In genomic region chr3:126903543-126903942, GRCm38 (mm10) we compare ENCODE assay signal across 8 mouse cellular contexts.
DNase-seq lines count a peak whose midpoint lies in the region; ATAC-seq and TF ChIP-seq lines count a peak whose summit lies in the region.

No protein-coding gene starts in this region.

- no peak for TF ChIP-seq POLR2A in heart, adult 2 months (IDR thresholded peaks at IDR 0.05; ENCODE audit: insufficient read depth, low read depth, low read length)

- no peak for ATAC-seq in heart, embryonic 11.5 days (replicated peaks; ENCODE audit: insufficient number of reproducible peaks, low FRiP score, low TSS enrichment)
- peak; percentile 85 for ATAC-seq in forebrain, embryonic 15.5 days (replicated peaks)
- ATAC-seq in megakaryocyte progenitor cell, adult 5-6 weeks (replicated peaks; ENCODE audit: poor library complexity) = peak; percentile 99

- intact Hi-C loops in heart, adult 2 months (cut with DNase I) = loop anchor here (2.0 to 10.0 kb wide), 4 partner anchors 129 to 1055 kb away; no protein-coding TSS in a partner anchor

- 11% methylated on average over 3 of the region's 3 CpGs for WGBS in heart, adult 2 months
- WGBS in heart, embryonic 11.5 days (ENCODE audit: insufficient replicate concordance) = 10% methylated on average over 3 of the region's 3 CpGs
- WGBS in forebrain, embryonic 15.5 days = 10% methylated on average over 3 of the region's 3 CpGs

- TF ChIP-seq EP300 in heart, adult 2 months (IDR thresholded peaks at IDR 0.05; ENCODE audit: insufficient read depth, low read depth, low read length) = 0 out of 2 replicates have a peak, but pooled peaks have one; percentile 46

- H3K4me2 ChIP-seq in heart, embryonic 11.5 days = no peak overlapping the region
- H3K4me2 ChIP-seq in forebrain, embryonic 15.5 days (replicated peaks) = no peak overlapping the region

- no peaks in the 10 kb centered on the region for H3K9me3 ChIP-seq in heart, embryonic 11.5 days (replicated peaks; ENCODE audit: control insufficient read depth, low read length)
- H3K9me3 ChIP-seq in forebrain, embryonic 15.5 days = no peaks in the 10 kb centered on the region

- no peaks in the 10 kb centered on the region for H3K79me2 ChIP-seq in heart, adult 2 months (replicated peaks; ENCODE audit: control insufficient read depth, insufficient read depth, low read length)

- no peak overlapping the region for H3K27ac ChIP-seq in heart, adult 2 months
- no peak overlapping the region for H3K27ac ChIP-seq in heart, embryonic 11.5 days (ENCODE audit: low read depth, low read length)
- H3K27ac ChIP-seq in forebrain, embryonic 15.5 days (replicated peaks) = no peak overlapping the region

- H3K27me3 ChIP-seq in heart, adult 2 months (ENCODE audit: control insufficient read depth, insufficient read depth, low read length) = no peaks in the 10 kb centered on the region
- no peaks in the 10 kb centered on the region for H3K27me3 ChIP-seq in heart, embryonic 11.5 days (ENCODE audit: control insufficient read depth, insufficient read depth, low read length)
- H3K27me3 ChIP-seq in forebrain, embryonic 15.5 days = no peaks in the 10 kb centered on the region

- peak in 1 of 2 experiments; percentile 17 for DNase-seq in heart, adult 2 months
- peak; percentile 73 for DNase-seq in CD4-positive, CD25-positive, alpha-beta regulatory T cell, adult 2 months (ENCODE audit: low read depth, low spot score)
- DNase-seq in brain, adult 2 months (ENCODE audit: low read depth, low spot score) = peak; percentile 75
- DNase-seq in kidney, adult 8-10 months = peak; percentile 2 to 10
- DNase-seq in thymus, postnatal 14 days = peak; percentile 30

- H3K9ac ChIP-seq in heart, adult 2 months (ENCODE audit: low read depth, low read length) = no peak overlapping the region
- H3K9ac ChIP-seq in heart, embryonic 11.5 days (ENCODE audit: low read depth, low read length) = no peak overlapping the region
- H3K9ac ChIP-seq in forebrain, embryonic 15.5 days (replicated peaks) = no peak overlapping the region

- H3K36me3 ChIP-seq in heart, adult 2 months (ENCODE audit: control insufficient read depth, insufficient read depth, low read length) = no peaks in the 10 kb centered on the region
- no peaks in the 10 kb centered on the region for H3K36me3 ChIP-seq in heart, embryonic 11.5 days (ENCODE audit: control insufficient read depth, insufficient read depth, low read length)
- no peaks in the 10 kb centered on the region for H3K36me3 ChIP-seq in forebrain, embryonic 15.5 days

- no peaks in the 10 kb centered on the region for H3K4me1 ChIP-seq in heart, adult 2 months (ENCODE audit: control insufficient read depth, insufficient read depth, low read length)
- H3K4me1 ChIP-seq in heart, embryonic 11.5 days (ENCODE audit: control insufficient read depth, insufficient read depth, low read length) = no peaks in the 10 kb centered on the region
- no peaks in the 10 kb centered on the region for H3K4me1 ChIP-seq in forebrain, embryonic 15.5 days

- peak; percentile 83 for TF ChIP-seq CTCF in heart, adult 2 months (IDR thresholded peaks at IDR 0.05)

- H3K4me3 ChIP-seq in heart, adult 2 months = no peak overlapping the region
- no peak overlapping the region for H3K4me3 ChIP-seq in heart, embryonic 11.5 days (ENCODE audit: low read depth, low read length)
- no peak overlapping the region for H3K4me3 ChIP-seq in forebrain, embryonic 15.5 days
